Mouse (Mus musculus) spleen, postnatal 0 days (tissue): ENCODE results near the gene Ifnab. TPM values are rescaled to one million over a fixed set of nuclear protein-coding genes. Genes with fewer than 3 reads are reported as not detected.

Experiments used
- polyA plus RNA-seq: library from polyadenylated mRNA; unstranded; fragments of >200 nt; fragmentation: Nextera tagmentation; extraction: Ambion mirVana; gene quantifications from 2 replicates; pipeline ENCODE4 v1.2.1, GENCODE M21; 2015

The Ifnab gene
- polyA plus RNA-seq, result not detected in 2 replicates

DNA sequence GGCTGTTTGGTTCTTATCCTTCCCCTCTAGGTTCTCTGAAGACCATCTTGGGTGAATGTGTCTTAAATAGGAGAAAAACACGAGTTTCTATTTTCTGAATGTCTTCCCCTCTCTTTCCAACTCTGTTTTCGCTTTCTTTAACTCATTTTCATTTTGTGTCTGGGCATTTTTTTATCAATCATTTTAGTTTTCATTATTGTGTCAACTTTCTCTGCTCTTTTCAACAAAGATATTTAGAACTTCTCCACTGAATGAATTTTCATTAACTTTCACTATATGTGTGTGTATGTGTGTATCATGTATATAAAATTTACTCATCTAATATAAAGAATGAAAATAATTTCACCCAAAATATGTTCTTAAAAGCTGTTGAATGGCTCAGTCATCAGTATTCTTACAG, at the start of gene Ifnab:
TSS of gene Ifnab (minus strand) at position 101 of the 400 bp plus-strand sequence.

DNA sequence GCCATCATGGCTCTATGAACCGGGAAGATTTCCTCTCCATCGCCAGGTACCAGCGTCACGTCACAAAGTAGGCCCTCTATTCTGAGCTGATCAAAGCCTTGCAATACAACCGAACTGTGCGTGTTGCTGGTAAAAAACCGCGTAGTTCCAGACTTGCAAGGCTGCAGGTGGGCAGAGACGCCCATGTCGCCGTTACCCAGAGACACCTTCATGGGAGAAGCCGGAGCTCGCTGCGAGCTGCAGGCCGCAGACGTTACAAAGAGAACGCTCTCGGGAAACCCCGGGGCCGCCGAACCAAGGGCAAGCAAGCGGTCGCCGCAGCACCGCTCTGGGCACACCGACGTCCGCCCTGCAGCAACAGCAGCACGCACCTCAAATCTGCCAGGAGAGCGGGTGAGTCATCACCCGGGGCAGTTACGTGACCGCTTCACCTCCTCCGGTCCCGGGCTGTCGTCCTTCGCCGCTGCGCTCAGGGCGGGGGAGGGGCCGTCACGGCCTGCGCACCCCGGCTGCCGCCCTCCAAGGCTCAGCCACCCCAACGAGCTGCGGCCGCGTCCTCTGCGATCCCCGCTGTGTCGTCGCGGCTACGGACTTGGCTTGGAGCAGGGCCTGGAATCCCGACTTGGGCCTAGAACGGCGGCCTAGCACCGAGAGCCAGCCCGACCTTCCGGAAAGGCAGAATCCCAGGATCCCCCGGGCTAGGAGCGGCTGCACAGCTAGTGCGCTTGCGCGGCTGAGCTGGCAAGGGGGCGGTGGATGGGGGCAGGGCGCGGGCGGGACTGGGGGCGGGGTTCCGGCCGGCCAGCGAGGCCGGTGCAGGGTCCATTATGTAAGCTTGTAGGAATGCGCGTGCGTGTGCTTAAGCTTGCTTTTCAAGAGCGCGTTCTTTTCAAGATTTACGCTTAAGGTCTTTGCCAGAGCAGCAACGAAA, 30.9 kb upstream of the Ifnab start, which contains the start of the genes Gm26566 and Klhl9:
TSS of gene Gm26566 (plus strand) at position 15 of the 931 bp plus-strand sequence.
TSS of gene Klhl9 (minus strand) at position 675 of the 931 bp plus-strand sequence.

GRCm38 (mm10) chr4:88683812-88684211, 7.3 kb downstream of the Ifnab start, which contains the start of gene Ifna2:
Ifna2 (minus strand) TSS chr4:88683912.

DNA sequence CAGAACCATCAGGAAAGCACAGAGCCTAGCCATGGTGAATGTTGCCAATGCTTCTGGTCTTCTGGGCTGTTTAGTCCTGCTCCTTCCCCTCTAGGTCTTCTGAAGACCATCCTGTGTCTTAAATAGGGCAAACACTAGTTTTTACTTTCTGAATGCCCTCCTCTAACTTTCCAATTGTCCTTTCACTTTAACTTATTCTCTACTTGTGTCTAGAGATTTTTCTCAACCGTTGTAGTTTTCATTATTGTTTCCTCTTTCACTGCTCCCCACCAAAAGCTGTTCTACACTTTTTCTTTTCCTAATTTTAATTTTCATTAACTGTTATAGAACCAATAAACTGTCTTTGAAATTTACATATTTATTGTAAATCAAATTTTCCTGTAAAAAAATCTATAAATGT, 14.3 kb downstream of the Ifnab start, which contains the start of gene Ifna16:
TSS of gene Ifna16 (minus strand) at position 101 of the 400 bp plus-strand sequence.

DNA sequence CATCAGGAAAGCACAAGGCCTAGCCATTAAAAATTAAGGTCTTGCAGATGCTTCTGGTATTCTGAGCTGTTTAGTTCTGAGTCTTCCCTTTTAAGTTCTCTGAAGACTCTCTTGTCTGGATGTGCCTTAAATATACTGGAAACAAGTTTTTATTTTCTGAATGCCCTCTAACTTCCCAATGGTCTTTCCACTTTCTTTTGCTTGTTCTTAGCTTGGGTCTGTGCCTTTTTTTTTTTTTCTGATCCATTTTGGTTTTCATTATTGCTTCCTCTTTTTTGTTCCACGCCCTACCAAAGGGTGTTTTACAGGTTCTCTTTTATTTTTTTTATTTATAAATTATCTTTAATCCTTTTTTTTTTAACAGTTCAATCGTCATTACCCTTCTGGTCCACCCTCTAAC, 46.8 kb downstream of the Ifnab start, which contains the start of gene Ifna13:
TSS of gene Ifna13 (minus strand) at position 101 of the 400 bp plus-strand sequence.

Other genes starting within 250 kb of the Ifnab start
- not detected in 2 replicates for gene Ifnb1, start 168.6 kb downstream of the Ifnab start, polyA plus RNA-seq
- not detected in 2 replicates for gene Ifna15, start 133.1 kb downstream of the Ifnab start, polyA plus RNA-seq
- gene Ifna14, start 119.6 kb downstream of the Ifnab start, polyA plus RNA-seq, result not detected in 2 replicates
- gene Ifna9, start 99.0 kb downstream of the Ifnab start, polyA plus RNA-seq, result not detected in 2 replicates
- not detected in 2 replicates for gene Ifna12, start 88.0 kb downstream of the Ifnab start, polyA plus RNA-seq
- not detected in 2 replicates for gene C87499, start 56.9 kb downstream of the Ifnab start, polyA plus RNA-seq
- gene Ifna13, start 46.9 kb downstream of the Ifnab start, polyA plus RNA-seq, result not detected in 2 replicates
- gene Ifna16, start 14.4 kb downstream of the Ifnab start, polyA plus RNA-seq, result not detected in 2 replicates
- not detected in 2 replicates for gene Ifna2, start 7.4 kb downstream of the Ifnab start, polyA plus RNA-seq
- 0.17 and 0.38 TPM in 2 replicates for gene Gm26566, start 30.4 kb upstream of the Ifnab start, polyA plus RNA-seq
- 23.7 and 28.8 TPM in 2 replicates for gene Klhl9, start 31.1 kb upstream of the Ifnab start, polyA plus RNA-seq
- gene Gm13271, start 63.5 kb upstream of the Ifnab start, polyA plus RNA-seq, result not detected in 2 replicates
- 0.17 and 0.19 TPM in 2 replicates for gene Gm13283, start 68.8 kb upstream of the Ifnab start, polyA plus RNA-seq
- not detected in 2 replicates for gene Gm13290, start 82.5 kb upstream of the Ifnab start, polyA plus RNA-seq
- gene Gm13289, start 85.6 kb upstream of the Ifnab start, polyA plus RNA-seq, result not detected in 2 replicates
- not detected in 2 replicates for gene Gm13272, start 88.5 kb upstream of the Ifnab start, polyA plus RNA-seq
- gene Ifnz, start 90.8 kb upstream of the Ifnab start, polyA plus RNA-seq, result 0.33 TPM in 1 of 2 replicates, not detected in the other
- gene Gm13276, start 94.3 kb upstream of the Ifnab start, polyA plus RNA-seq, result not detected in 2 replicates
- not detected in 2 replicates for gene Gm13277, start 97.3 kb upstream of the Ifnab start, polyA plus RNA-seq
- not detected in 2 replicates for gene Gm13278, start 100.2 kb upstream of the Ifnab start, polyA plus RNA-seq
- not detected in 2 replicates for gene Gm13275, start 103.1 kb upstream of the Ifnab start, polyA plus RNA-seq
- not detected in 2 replicates for gene Gm13279, start 106.0 kb upstream of the Ifnab start, polyA plus RNA-seq
- 0.79 TPM in 1 of 2 replicates, not detected in the other for gene Gm13285, start 108.3 kb upstream of the Ifnab start, polyA plus RNA-seq
- not detected in 2 replicates for gene Gm13287, start 111.9 kb upstream of the Ifnab start, polyA plus RNA-seq
- gene Gm13288, start 114.2 kb upstream of the Ifnab start, polyA plus RNA-seq, result not detected in 2 replicates
- gene Ifna7, start 124.9 kb upstream of the Ifnab start, polyA plus RNA-seq, result not detected in 2 replicates
- gene Ifna11, start 128.6 kb upstream of the Ifnab start, polyA plus RNA-seq, result not detected in 2 replicates
- gene Ifna6, start 136.1 kb upstream of the Ifnab start, polyA plus RNA-seq, result not detected in 2 replicates
- gene Ifna5, start 144.2 kb upstream of the Ifnab start, polyA plus RNA-seq, result not detected in 2 replicates
- gene Ifna4, start 150.5 kb upstream of the Ifnab start, polyA plus RNA-seq, result not detected in 2 replicates
- gene Ifna1, start 158.7 kb upstream of the Ifnab start, polyA plus RNA-seq, result not detected in 2 replicates
- not detected in 2 replicates for gene Ifne, start 188.8 kb upstream of the Ifnab start, polyA plus RNA-seq